Mouse (Mus musculus): ENCODE measurements around the gene Gzmd. TPM values are rescaled to one million over a fixed set of nuclear protein-coding genes. Genes with fewer than 3 reads are reported as not detected.
A peak's percentile ranks its signal among the peaks of the same experiment; 100 is the strongest.
"Not testable (repeated sequence)": the region's sequence is repeated elsewhere in the genome, so short reads cannot be mapped to it uniquely, and the experiment has no call there.

Gene Gzmd
- not detected for total RNA-seq (2021)
- long read RNA-seq, experiment 1: 0 reads
- long read RNA-seq, experiment 2: 0 reads

DNA sequence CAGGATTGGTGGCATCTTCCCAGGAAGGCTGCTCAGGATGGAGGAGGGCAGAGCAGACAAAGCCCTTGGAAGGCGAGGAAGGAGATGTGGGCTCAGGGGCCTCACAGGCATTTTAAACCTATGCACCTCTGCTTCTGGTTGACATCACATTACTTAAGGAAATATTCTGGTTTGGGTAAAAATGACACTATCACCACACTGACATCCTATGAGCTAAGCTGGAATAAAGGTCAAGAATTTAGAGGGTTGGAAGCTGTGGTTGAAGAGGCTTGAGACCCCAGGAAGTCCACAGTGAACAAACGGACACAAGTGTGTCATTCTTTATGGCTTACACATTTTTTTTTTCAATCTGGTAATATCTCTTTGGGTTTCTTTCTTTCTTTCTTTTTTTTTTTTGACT, at the start of gene Gzmd:
Gene Gzmd, minus strand, starts transcription at position 101 of the 400 bp plus-strand sequence.
- DNase-seq: not testable (repeated sequence)

DNA sequence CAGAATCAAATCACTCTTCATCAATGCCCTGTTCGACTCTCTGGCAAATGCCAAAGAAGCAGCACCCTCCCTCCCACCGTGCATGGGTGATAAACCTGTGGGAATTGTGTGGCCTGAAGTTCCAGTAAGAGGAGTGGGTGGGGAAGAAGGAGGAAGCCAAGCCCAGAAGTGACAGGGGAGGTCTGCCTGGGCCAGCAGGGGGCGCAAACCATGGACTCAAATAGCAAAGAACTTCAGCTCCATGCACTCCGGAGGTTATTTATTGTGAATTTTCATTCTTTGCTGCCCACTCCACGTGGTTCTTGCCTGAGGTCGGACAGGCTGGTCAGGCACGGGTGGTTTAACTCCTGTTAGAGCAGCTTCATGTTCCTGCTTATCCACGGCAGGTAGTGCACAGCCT, 45.2 kb upstream of the Gzmd start:
- DNase-seq: peak; percentile 52 to 68

DNA sequence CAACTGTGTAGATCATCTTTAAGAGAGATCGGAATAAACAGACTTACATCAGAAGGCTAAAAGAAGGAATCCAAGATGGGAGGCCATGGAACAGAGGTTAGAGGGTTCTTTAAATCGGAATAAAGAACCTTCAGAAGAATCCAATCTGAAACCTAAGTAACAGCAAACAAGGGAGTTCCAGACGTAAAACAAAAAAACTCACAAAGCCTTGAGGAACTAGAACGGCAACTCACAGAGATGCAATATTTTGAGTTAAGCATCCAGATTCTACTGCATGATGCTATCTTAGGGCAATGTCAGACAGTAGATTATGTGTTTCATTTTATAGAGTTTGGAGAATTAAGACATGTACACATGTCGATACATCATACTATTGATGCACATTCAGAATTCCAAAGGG, 42.1 kb upstream of the Gzmd start, which contains the start of gene Gzmn:
Gene Gzmn, minus strand, starts transcription at position 101 of the 400 bp plus-strand sequence.
- no peak for DNase-seq

DNA sequence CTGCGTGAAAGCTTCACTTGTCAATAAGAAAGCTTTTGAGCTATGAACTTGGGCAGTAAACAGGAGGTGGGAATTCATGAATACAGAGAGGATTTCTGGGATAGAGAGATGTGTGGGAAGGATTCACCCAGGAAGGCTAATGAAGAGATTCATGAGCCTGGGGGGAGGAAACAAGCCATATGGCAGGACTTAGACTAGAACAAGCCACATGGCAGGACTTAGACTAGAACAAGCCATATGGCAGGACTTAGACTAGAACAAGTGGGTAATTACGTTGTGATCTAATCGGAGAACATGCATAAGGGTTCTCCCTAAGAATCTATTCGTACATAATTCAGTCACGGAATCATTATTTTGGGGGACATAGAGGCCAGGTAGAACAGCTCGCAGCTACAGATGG, 41.0 kb upstream of the Gzmd start:
- no peak for DNase-seq

DNA sequence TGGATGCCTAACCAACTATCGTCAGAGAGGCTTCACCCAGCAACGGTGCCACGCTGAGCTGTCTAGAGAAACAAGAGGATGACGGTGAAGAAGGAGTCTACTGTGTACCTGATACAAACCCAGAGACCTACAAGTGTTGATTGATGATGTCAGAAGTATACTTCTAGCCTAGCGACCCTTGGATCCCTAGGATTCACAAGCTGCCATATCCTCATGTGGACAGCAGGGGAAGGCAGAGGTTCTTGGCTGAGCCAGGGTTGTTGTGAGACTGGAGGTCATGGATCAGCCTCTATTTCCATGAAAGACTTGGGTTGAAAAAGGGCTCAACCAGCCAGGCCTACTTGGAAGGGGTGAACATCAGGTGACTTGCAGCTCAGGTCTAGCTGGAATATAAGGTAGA, 40.3 kb upstream of the Gzmd start:
- no peak for DNase-seq

DNA sequence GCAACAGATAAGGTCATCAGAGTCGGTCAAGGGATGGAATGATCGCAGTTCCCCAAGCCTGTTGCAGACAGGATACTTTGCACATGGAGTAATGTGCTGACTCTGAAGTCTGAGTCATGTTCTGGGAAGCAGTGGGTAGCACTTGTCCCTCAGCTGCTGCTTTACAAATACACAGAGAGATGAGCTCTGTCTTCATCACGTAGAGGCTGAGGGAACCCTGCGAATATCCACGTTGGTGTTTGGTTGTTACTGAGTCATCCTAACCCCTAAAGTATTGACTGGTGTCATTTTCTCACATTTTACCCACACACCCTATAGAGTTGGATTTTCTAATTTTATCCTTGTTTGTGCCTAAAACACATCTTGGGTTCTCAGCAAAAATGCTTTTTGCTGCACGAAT, 35.6 kb upstream of the Gzmd start:
- no peak for DNase-seq

DNA sequence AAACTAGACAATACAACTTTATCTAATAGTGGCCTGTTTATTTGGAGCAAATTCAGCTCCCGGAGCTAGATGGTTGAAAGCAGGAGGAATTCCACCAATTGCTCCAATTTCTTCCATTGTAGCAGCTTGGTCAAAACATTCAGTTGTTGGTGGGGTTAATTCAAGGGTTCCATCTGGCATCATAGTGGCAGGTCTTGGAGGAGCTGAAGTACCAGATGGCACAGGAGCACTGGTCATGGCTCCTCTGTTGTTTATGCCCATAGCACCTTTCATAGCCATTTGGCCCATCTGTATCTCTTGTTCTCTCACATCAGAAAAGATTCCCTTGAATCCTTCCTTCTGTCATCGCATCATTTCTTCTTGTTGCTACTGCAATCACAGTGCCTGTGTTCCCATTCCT, 29.7 kb upstream of the Gzmd start:
- DNase-seq: no peak

DNA sequence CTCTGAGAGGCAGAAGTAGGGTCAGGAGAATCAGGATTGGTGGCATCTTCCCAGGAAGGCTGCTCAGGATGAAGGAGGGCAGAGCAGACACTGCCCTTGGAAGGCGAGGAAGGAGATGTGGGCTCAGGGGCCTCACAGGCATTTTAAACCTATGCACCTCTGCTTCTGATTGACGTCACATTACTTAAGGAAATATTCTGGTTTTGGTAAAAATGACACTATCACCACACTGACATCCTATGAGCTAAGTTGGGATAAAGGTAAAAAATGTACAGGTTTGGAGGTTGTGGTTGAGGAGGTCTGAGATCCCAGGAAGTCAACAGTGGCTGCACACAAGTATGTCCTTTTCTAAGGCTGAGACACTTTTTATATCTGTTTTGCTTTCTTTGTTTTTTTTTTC, 27.1 kb upstream of the Gzmd start, which contains the start of gene Gzmg:
Gene Gzmg, minus strand, starts transcription at position 101 of the 400 bp plus-strand sequence.
- not testable (repeated sequence) for DNase-seq

DNA sequence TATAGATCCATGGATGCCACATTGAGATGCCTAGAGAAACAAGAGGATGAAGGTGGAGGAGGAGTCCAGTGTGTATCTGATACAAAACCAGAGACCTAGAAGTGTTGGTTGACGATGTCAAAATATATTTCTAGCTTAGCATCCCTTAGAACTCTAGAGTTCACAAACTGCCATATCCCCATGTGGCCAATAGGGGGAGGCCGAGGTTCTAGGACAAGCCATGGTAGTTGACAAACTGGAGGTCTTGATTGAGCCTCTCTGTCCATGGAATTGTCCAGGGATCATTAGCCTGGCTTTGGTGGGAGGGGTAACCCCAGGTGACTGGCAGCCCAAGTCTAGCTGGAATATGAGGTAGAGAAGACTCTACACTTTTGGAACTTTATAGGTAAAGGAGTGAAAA, 22.9 kb upstream of the Gzmd start:
- no peak for DNase-seq

DNA sequence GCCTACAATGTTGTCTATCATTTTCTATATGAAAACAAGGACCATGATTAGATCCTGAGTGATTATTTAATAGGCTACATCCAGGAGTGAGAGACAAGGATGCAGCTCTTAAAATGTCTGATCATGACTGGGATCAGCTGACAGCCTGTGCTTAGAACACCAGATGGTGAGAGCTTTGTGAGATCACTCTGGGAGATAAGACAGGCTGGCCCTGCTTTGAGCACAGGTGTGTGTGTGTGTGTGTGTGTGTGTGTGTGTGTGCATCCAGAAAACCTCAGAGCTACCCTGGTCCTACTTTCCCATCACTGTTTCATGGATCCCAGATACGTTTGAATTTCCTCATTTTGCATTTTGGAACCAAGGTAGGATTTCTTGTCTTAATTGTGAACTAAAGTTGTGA, 1.3 kb upstream of the Gzmd start:
- DNase-seq: not testable (repeated sequence)

DNA sequence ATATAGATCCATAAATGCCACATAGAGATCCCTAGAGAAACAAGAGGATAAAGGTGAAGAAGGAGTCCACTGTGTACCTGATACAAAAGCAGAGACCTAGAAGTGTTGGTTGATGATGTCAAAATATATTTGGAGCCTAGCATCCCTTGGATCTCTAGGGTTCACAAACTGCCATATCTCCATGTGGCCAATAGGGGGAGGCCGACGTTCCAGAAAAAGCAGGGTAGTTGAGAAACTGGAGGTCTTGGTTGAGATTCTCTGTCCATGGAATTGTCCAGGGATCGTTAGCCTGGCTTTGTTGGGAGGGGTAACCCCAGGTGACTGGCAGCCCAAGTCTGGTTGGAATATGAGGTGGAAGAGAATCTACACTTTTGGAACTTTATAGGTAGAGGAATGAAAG, 4.1 kb downstream of the Gzmd start:
- DNase-seq: no peak

DNA sequence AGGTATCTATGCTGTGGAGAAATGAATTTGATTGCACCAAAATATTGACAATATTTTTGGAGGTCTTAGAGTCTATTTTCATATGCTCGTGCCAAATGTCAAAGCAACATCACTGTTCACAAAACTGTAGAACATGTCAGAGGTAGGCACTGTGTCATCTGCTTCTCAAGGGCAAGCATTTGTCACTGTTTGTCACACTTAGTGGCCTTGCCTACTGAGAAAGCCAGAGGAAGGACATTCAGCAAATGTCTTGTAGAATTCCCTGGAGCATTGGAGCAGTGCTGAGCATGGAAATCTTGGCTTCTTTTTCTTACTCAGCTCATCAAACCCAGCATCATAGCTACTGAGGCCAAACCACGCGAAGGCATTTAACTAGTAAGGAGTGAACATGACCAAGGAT, 8.9 kb downstream of the Gzmd start:
- peak; percentile 18 to 30 for DNase-seq

DNA sequence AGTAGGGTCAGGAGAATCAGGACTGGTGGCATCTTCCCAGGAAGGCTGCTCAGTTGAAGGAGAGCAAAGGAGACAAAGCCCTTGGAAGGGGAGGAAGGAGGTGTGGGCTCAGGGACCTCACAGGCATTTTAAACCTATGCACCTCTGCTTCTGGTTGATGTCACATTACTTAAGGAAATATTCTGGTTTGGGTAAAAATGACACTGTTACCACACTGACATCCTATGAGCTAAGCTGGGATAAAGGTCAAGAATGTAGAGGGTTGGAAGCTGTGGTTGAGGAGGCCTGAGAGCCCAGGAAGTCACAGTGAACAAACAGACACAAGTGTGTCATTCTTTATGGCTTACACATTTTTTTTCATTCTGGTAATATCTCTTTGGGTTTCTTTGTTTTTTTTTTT, 11.9 kb downstream of the Gzmd start, which contains the start of gene Gzme:
Gene Gzme, minus strand, starts transcription at position 101 of the 400 bp plus-strand sequence.
- no peak for DNase-seq

DNA sequence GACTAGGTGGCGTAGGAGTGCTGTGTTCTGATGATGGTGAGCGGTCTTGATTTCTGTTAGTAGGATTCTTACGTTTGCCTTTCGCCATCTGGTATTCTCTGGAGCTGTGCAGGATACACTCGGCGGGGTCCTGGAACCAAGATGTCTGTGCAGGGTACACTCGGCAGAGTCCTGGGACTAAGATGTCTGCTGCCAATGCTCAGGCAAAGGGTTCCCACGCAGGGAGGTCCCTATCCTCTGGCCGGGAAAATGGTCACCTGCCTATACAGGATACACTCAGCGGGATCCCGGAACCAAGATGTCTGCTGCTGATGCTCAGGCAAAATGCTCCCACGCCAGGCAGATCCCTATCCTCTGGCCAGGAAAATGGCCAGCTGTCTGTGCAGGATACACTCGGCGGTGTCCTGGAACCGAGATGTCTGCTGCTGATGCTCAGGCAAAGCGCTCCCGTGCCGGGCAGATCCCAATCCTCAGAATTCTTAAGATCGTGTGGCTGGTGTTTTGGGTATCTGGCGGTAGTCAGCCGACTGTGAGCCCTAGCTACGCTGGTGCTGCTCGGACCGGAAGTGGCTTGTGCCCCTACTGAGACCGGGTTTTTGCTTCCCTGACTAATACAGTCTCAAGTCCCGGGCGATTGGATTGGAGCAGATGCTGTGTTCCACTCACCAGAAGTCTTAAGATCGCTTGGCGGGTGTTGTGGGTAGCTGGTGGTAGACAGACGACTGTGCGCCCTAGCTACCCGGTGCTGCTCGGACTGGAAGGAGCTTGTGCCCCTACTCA, 16.7 kb downstream of the Gzmd start:
- not testable (repeated sequence) for DNase-seq

DNA sequence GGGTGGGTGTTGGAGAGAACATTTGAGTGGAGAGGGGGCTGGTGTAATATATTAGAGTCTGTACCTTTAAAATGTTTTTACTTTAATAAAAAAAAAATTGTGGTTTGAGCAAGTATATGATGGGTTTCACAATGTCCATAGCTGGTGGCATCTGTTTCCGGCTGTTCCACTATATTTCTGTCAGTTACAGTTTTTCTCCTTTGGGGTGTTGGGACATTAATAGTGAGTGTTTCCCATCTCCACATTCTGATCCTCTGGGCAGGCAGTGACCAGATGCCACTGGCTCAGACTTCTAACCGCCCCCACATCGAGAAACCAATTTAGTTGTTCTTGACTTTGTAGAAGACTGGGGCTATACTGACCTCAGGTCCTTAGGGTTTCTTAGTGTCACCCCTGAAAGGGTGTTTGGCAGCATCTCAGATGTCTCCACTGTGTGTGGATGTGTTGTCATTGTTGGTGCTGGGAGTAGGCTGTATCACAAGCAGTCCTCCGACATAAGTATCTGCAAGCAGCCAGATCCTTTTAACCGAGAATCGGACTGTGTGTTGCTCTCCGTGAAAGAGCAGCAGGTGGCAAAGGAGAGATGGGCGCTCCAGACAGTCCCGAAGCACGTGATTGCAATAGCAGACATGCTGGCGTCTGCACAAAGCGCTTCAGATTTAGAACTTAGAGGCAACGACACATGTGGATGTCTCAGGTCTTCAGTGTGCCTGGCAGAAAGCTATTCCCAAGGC, 26.8 kb downstream of the Gzmd start:
- DNase-seq: no peak

DNA sequence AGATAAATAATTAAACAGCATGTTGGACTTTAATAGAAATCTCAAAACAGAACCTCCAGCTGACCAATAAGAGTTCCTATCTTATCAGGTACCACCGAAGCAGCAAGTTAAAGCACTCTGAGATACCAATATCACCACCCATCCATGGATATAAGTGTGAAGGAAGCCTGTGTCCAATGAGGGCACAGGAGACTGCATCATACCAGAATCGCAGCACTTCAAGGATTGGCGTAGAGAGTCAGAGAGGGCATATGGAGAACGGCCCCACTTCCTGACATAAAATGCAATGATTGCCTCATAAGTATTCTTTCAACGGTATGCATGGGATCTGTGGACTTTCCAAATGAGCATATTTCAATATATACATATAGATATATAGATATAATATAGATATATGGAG, 27.4 kb downstream of the Gzmd start:
- DNase-seq: no peak

DNA sequence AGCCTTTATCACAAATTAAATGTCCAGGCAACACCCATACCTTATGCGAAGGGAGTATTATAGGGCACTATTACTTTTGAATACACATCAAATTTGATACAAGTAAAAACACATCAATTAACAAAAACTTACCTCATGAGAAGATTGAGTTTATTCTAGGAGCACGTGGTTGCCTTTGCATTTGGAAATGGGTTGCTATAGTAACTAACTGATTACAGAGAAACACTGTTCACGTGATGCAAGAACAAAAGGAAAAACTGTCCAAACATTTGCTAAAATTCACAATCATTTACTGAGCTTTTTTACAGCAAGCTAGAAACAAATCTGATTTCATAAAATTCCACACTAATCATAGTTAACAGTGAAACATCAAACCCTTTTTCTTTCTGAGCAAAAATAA, 29.0 kb downstream of the Gzmd start:
- DNase-seq: no peak

DNA sequence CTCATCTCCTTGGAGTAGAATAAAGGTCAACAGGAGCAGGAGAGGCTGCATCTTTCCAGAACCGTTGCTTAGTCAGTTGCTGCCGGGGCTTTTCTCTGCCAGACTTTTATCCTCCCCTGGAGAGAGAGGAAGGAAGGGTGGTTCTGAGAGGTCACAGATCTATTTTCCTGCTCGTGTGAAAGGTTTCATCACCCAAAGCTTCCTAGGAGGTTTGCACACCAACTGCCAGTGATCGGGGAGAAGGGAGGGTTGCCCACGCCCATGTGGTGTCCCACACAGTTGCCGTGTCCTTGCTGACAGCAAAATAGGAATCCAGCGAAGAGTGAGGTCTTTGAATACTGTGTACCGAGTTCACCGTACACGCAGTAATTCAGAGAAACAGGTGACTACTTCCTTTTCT, 30.0 kb downstream of the Gzmd start, which contains the start of gene Ctsg:
Gene Ctsg, minus strand, starts transcription at position 189 of the 400 bp plus-strand sequence.
- DNase-seq: no peak

DNA sequence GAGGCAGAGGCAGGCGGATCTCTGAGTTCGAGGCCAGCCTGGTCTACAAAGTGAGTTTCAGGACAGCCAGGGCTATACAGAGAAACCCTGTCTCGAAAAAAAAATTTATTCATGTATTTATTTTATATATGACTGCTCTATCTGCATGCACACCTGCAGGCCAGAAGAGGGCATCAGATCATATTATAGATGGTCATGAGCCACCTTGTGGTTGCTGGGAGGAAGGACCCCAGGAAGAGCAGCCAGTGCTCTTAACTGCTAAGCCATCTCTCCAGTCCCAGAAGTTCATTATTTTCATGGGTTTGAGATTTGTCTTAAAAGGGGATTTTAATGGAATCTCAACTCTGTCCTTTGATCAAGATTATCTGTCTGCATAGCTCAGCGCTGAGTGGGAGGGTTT, 33.5 kb downstream of the Gzmd start:
- peak in 1 of 2 experiments; percentile 12 for DNase-seq

DNA sequence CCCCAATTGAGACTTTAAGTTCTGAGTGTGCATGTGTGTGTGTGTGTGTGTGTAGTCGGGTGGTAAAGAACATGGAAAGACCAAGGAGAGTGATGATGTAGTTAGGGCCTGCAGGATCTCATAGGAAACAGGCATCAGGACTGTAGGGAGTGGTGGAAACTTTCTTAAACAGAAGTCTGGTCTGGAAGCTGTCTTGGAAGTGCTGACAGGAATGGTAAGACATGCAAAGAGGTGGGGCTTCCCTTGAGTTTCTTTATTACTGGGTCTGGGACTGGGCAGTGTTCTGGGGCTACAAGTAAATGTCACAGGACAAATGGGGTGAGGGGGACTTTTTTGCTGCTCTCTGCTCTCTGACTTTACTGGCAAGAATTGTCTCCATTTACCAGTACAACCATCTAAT, 34.8 kb downstream of the Gzmd start:
- no peak for DNase-seq

DNA sequence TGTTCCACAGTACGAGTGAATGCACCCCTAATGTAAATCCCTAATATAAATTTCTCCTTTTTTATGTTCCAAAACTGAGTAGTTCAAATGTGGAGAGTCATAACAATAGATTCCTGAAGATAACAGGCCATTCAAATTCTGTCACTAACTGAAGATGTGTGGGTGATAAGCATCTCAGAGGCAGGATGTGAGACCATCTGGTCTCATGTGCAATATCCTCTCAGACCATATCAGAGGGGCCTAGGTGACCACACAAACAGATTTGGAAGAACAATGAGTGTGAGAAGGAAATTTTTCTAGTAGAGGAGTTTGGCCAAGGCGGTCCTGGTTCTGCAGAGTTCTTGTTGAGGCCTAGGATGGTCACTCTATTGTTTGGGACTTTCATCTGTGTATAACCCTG, 39.1 kb downstream of the Gzmd start:
- no peak for DNase-seq

DNA sequence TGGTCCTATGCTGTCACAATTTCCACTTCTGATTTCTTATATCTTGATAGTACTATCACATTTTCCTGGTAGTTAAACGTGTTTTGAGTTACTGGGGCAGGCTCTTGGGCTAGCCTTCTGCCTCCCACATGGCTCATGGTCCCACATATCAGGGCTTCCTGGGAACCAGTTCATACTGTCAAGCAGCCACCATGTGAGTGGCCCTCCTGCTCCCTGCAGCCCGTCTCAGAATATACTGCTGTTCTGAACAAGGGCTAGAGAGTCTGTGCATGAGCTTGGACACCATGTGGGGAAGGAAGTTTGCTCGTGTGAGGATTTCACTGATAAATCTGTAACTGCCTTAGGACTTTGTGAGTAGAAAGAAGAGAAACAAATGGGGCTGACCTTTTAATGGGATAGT, 45.7 kb downstream of the Gzmd start:
- DNase-seq: no peak

DNA sequence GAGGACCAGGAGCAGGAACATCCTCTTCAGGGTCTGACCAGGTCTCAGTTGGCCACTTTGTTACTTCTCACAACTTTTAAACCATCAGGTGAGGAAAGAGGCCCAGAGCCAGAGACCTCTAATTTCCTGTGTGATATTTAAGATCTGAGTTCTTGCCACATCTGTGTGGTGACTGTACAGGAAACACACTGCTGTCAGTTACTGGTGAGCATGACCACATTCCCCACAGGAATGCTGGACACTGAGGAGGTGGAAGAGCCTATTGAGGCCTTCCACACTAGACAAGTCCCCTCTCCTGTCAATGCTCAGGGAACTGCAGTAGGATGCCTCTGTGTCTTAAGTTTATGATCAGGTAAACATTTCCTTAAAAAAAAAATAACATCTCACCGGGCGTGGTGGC, 47.2 kb downstream of the Gzmd start, which contains the start of gene Mcpt8:
Gene Mcpt8, minus strand, starts transcription at position 107 of the 400 bp plus-strand sequence.
- no peak for DNase-seq
